Mouse (Mus musculus): ENCODE results near the gene Zfp869. TPM values are rescaled to one million over a fixed set of nuclear protein-coding genes. Genes with fewer than 3 reads are reported as not detected.
"Not testable (repeated sequence)": the region's sequence is repeated elsewhere in the genome, so short reads cannot be mapped to it uniquely, and the experiment has no call there.

The Zfp869 gene
- polyA plus RNA-seq, 1 experiment from 2014 or later, result 33.1 TPM

GRCm38 (mm10) chr8:69665051-69665450 lies 45.5 kb downstream of the Zfp869 start:
- Histone ChIP-seq H3K36me3 (replicated peaks) (peaks cover 30% of the 10 kb centered on the region), H3K9me3 (peaks cover 13% of the 10 kb centered on the region)
- not testable (repeated sequence) for DNase-seq (ENCODE audit: low spot score); H3K4me1 ChIP-seq; H3K27me3 ChIP-seq (replicated peaks; ENCODE audit: low read depth, poor library complexity, severe bottlenecking); H3K27ac ChIP-seq (replicated peaks); H3K4me3 ChIP-seq
- WGBS, result 80% methylated on average over 2 of the region's 2 CpGs

- no peak overlapping the region for H3K4me3 ChIP-seq
- no peaks in the 10 kb centered on the region for H3K4me1 ChIP-seq
- peaks cover 36% of the 10 kb centered on the region for H3K36me3 ChIP-seq (replicated peaks)
- DNase-seq (ENCODE audit: low spot score), result no peak
- H3K9me3 ChIP-seq, result peaks cover 10% of the 10 kb centered on the region
- H3K27me3 ChIP-seq (replicated peaks; ENCODE audit: low read depth, poor library complexity, severe bottlenecking), result 0 out of 2 replicates have a peak, but pooled peaks cover under 1% of the 10 kb centered on the region
- no peak overlapping the region for H3K27ac ChIP-seq (replicated peaks)
Observed at GRCm38 (mm10) chr8:69661294-69661693, 49.2 kb downstream of the Zfp869 start.

Other genes with a start within 250 kb of the Zfp869 start
- not detected in 2 replicates for gene Gm7697, start 187.7 kb downstream of the Zfp869 start, polyA plus RNA-seq (2016; fragmentation: Nextera tagmentation; extraction: Ambion mirVana)
- gene Zfp868, start 85.2 kb downstream of the Zfp869 start, polyA plus RNA-seq (2016; fragmentation: Nextera tagmentation; extraction: Ambion mirVana), result 30.6 and 32.2 TPM in 2 replicates
- gene Zfp964, start 56.2 kb downstream of the Zfp869 start, polyA plus RNA-seq (2016; fragmentation: Nextera tagmentation; extraction: Ambion mirVana), result 2.1 and 2.2 TPM in 2 replicates
- 5.6 and 6.3 TPM in 2 replicates for gene Zfp963, start 39.2 kb upstream of the Zfp869 start, polyA plus RNA-seq (2016; fragmentation: Nextera tagmentation; extraction: Ambion mirVana)
- 1.2 TPM in 1 of 2 replicates, not detected in the other for gene Gm20422, start 64.2 kb upstream of the Zfp869 start, polyA plus RNA-seq (2016; fragmentation: Nextera tagmentation; extraction: Ambion mirVana)
- gene Atp13a1, start 80.4 kb upstream of the Zfp869 start, polyA plus RNA-seq (2016; fragmentation: Nextera tagmentation; extraction: Ambion mirVana), result 59.8 and 65.8 TPM in 2 replicates
- 33.3 and 34.7 TPM in 2 replicates for gene Zfp866, start 80.5 kb upstream of the Zfp869 start, polyA plus RNA-seq (2016; fragmentation: Nextera tagmentation; extraction: Ambion mirVana)
- gene Gmip, start 98.0 kb upstream of the Zfp869 start, polyA plus RNA-seq (2016; fragmentation: Nextera tagmentation; extraction: Ambion mirVana), result 9.6 and 10.6 TPM in 2 replicates
- gene Lpar2, start 111.7 kb upstream of the Zfp869 start, polyA plus RNA-seq (2016; fragmentation: Nextera tagmentation; extraction: Ambion mirVana), result 1.0 and 1.1 TPM in 2 replicates
- gene Pbx4, start 121.8 kb upstream of the Zfp869 start, polyA plus RNA-seq (2016; fragmentation: Nextera tagmentation; extraction: Ambion mirVana), result 17.1 and 18.0 TPM in 2 replicates
- gene Cilp2, start 177.0 kb upstream of the Zfp869 start, polyA plus RNA-seq (2016; fragmentation: Nextera tagmentation; extraction: Ambion mirVana), result 0.39 and 0.54 TPM in 2 replicates
- 4.4 and 4.8 TPM in 2 replicates for gene Tssk6, start 191.5 kb upstream of the Zfp869 start, polyA plus RNA-seq (2016; fragmentation: Nextera tagmentation; extraction: Ambion mirVana)
- gene Ndufa13, start 191.8 kb upstream of the Zfp869 start, polyA plus RNA-seq (2016; fragmentation: Nextera tagmentation; extraction: Ambion mirVana), result 159 and 164 TPM in 2 replicates
- 4.2 and 4.3 TPM in 2 replicates for gene Yjefn3, start 192.0 kb upstream of the Zfp869 start, polyA plus RNA-seq (2016; fragmentation: Nextera tagmentation; extraction: Ambion mirVana)